Mouse (Mus musculus): ENCODE results near the gene Aqp9.

The Aqp9 gene

DNA sequence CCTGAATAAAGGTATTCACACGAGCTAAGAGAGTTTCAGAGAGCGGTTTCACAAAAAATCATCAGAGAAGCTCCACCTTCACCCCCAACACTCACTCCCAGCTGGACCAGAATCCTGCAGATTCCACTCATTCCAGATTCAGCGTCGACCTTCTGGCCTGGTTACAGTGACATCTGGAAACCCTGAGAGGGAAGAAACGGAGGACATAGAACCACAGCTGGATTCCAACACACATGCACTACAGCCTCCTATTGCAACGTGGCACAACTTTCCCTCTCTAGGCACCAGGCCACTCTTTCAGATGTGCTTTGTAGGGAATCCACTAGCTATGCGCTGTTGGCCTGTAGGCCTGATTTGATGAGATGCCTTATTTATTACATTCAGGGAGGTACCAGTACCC is 102.0 kb downstream of the Aqp9 start:
- DNase-seq (ENCODE audit: extremely low spot score) = no peak

DNA sequence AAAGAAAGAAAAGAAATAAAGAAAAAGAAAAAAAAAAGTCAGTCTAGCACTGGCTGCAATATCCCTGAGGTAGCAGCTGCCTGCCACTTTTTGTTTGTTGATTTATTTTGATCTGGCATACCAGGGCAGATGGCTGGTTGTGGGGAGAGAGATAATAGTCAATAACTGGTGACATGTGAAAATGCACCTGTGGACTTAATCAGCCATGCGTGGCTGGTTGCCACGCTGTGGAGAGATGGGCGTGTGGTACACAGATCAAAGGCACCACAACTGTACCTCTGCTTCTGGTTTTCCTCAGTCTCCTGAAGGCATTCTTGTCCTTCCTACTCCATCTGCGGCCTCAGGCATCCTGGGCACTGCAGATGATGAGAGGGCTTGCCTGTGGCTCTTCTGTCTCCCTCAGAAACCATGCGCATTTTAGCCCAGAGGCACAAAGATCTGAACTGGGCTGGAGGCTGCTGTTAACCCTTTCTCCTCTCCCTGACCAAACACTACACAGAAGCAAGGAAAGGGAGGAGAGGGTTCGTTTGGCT is 103.1 kb downstream of the Aqp9 start:
- DNase-seq (ENCODE audit: extremely low spot score) = no peak

DNA sequence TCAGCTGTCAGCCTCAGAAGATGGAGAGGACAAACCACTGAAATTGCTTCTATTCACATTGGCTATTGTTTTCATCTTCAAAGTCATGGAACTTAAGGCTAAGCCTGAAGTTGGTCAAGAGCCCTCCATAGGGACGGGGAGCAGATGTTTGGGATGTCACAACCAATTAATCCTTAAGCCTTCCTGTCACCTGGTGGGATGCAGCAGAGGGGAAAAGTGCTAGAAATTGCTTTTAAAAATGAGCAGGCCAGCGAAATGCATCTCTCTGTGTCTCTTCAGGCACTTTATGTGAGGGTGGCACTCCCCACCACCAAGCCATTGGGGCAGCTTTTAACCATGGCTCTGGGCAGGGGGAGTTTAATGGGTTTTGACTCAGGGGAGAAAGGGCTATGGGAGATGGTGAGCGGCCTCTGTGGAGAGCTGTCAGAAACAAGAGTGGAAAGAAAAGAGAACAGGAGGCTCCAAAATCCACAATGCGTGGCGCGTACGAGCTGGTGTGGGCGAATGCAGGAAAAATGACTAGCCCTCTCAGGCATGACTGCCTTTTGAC is 104.1 kb downstream of the Aqp9 start:
- DNase-seq (ENCODE audit: extremely low spot score) = no peak

DNA sequence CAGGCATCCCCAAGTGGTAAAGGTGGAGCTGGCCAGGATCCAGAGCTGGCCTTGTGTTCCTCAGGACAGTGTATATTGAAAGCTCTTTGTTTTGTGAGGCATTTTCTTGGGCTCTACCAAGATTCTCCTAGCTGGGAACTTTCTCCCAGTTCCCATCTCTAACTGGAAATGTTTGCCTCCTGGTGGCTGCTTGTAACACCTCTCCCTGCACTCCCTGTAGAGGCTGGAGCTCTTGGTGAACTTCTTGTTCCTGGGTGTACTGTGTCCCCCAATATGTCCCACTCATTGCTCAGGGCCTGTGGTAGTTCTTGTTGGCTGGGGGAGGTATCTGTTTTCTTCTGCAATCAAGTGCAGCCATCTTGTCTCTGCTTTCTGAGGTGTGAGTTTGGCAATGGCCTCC is 104.9 kb downstream of the Aqp9 start:
- DNase-seq (ENCODE audit: extremely low spot score) = no peak

DNA sequence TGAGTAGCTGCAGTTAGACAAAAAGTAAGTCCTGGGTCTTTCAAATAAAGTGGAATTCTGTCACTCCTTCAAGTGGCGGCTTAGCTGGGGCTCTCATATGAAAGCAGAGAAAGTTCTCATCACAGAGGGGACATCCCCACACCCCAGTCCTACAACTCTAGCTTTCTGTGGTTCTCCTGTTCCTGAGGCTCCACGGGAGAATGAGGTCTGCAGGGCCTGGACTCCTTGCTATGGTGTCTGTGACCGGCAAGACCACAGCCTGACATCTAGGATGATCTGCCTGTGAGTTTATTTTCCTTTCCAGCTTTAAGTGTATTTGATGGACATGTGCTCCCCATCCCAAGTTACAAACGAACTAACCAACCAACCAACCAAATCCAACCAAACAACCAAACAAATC is 105.5 kb downstream of the Aqp9 start:
- DNase-seq (ENCODE audit: extremely low spot score) = no peak

DNA sequence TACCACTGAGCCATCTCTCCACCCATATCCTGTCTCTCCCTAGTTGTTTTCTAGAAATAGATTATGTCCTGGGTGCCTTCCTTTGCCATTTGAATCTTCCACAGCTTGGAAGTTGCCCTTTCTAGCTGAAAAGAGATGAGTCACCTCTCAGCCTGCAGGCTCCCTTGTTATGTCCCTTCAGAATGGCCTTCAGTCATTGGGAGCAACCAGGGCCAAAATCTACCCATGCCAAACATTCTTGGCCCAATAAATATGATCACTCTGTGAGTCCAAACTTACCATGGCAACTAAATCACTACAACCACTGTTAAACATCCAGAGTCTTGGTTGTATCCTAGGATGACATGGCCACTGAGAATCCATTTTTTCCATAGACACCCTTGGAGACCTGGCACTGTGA is 106.2 kb downstream of the Aqp9 start:
- no peak for DNase-seq (ENCODE audit: extremely low spot score)

Data from embryo, embryonic 9.5 days (tissue).